Mouse (Mus musculus): ENCODE data around the gene Ltn1. TPM values are rescaled to one million over a fixed set of nuclear protein-coding genes. Genes with fewer than 3 reads are reported as not detected.

The Ltn1 gene
- 35.8 and 38.5 TPM in 2 replicates for polyA plus RNA-seq (2016; fragmentation: Nextera tagmentation; extraction: Ambion mirVana)

DNA sequence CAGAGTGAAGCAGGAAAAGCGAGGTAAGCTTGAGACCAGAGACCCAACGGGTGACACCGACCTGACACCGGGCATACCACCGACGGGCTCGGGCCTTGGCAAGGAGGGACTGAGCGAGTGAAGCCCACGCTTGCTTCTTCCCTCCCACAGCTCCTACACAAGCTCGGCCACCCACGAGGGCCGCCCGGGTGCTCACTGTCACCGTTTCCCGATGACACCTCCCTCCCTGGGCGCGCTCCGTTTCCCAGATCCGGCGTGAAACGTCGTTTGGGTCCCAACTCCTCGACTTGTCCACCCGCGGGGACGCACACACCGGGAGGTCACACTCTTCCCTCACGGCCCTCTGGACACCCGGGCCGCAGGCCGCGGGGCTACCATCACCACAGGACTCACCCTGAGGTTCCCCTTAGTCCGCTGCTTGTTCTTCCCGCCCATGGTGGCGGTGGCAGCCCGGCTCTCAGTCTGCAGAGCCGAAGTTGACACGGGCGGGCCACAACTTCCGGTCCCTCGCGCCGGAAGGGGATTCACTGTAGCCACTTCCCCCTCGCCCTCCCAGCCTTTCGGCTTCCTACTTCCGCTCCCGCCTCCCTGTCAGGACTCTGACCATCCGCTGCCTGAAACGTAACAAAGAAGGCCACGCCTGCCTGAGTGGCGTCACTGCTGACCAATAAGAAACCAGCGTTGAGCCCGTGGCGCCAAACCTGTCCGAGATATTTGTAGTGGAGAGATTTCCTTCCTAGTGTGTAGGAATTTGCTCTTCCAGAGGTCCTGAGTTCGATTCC, at the start of gene Ltn1:
Ltn1 (minus strand) TSS at position 580 of the 782 bp plus-strand sequence.
- peak; percentile 100 for ATAC-seq (ENCODE audit: low FRiP score)
- H3K36me3 ChIP-seq (replicated peaks): no peaks in the 10 kb centered on the region
- WGBS: under 1% methylated on average over 56 of the region's 56 CpGs
- no peaks in the 10 kb centered on the region for H3K27me3 ChIP-seq
- H3K4me3 ChIP-seq (replicated peaks): peak within 1 kb of the TSS; percentile 77
- 0 out of 2 replicates have a peak within 1 kb of the TSS, but pooled peaks have one; percentile 37 for H3K27ac ChIP-seq
- peak within 1 kb of the TSS; percentile 76 for H3K9ac ChIP-seq
- H3K9me3 ChIP-seq: no peaks in the 10 kb centered on the region
- H3K4me2 ChIP-seq: peak within 1 kb of the TSS; percentile 71
- H3K4me1 ChIP-seq: peaks cover 6% of the 10 kb centered on the region

DNA sequence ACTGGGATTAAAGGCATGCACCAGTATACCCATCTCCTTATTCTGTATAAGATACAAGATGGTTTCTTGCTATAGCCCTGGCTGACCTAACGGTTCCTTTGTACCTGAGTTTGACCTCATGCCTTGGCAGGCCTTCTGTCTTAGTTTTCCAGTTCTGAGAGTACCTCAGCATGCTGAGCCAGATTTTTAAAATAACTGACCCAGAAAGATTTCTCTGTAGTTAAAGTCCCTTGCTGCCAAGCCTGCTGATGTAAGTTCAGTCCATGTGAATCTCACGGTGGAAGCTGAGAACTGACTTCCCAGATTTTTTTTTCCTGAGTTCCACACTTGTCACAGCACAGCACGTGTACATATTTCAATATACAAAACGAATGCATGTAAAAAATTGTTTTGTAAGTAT, 38.2 kb upstream of the Ltn1 start:
- no peak overlapping the region for H3K4me3 ChIP-seq (replicated peaks)
- 91% methylated on average over 4 of the region's 4 CpGs for WGBS
- no peak overlapping the region for H3K4me2 ChIP-seq
- no peak overlapping the region for H3K27ac ChIP-seq
- H3K9me3 ChIP-seq: no peaks in the 10 kb centered on the region
- H3K36me3 ChIP-seq (replicated peaks): peaks cover 74% of the 10 kb centered on the region
- no peaks in the 10 kb centered on the region for H3K27me3 ChIP-seq
- H3K4me1 ChIP-seq: no peaks in the 10 kb centered on the region
- no peak for ATAC-seq (ENCODE audit: low FRiP score)
- H3K9ac ChIP-seq: no peak overlapping the region

DNA sequence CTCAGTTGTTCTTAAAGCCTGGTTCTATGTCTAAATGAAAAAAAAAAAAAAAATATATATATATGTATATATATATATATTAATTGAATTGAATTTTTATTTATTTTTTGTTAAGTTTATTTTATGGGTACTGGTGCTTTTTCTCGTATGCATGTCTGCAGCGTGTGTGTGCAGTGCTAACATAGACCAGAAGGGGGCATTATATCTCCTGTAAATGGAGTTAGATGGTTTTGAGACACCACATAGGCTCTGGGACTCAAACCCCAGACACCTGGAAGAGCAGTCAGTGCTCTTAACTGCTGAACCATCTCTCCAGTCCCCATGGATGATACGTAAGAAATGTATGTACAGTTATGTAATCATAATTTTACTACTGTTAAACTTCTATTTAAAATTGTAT, 26.3 kb upstream of the Ltn1 start:
- Histone ChIP-seq H3K9ac (no peak overlapping the region), H3K4me3 (replicated peaks) (no peak overlapping the region), H3K27me3 (no peaks in the 10 kb centered on the region), H3K36me3 (replicated peaks) (peaks cover 37% of the 10 kb centered on the region), H3K27ac (no peak overlapping the region), H3K4me1 (peaks cover 17% of the 10 kb centered on the region), H3K4me2 (no peak overlapping the region), H3K9me3 (no peaks in the 10 kb centered on the region)
- no peak for ATAC-seq (ENCODE audit: low FRiP score)
- WGBS: 97% methylated on average over 3 of the region's 3 CpGs

DNA sequence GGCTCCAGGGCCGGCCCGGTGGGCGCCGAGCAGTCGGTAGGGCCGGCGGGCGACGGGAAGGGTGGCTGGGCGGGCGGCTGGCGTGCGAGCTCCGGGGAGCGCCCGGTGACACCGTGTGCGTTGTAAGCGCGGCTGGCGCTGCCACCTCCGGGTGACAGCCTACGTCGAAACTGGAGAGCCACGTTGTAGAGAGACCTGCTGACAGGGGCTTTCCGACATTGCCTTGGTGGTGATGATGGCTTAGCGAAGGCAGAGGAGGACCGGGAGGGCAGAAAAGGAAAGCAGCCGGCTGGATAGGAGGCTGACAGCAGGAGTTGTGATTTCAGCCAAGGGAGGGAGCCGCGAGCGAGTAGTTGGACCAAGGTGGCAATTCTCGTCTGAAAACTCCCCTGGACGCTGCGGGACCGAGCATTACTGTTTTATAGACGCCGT, 22.8 kb upstream of the Ltn1 start:
- H3K27me3 ChIP-seq: 0 out of 2 replicates have a peak, but pooled peaks cover 3% of the 10 kb centered on the region
- H3K9me3 ChIP-seq: no peaks in the 10 kb centered on the region
- H3K4me3 ChIP-seq (replicated peaks): peak overlapping the region; percentile 78
- H3K4me1 ChIP-seq: peaks cover 17% of the 10 kb centered on the region
- peaks cover 12% of the 10 kb centered on the region for H3K36me3 ChIP-seq (replicated peaks)
- no peak for ATAC-seq (ENCODE audit: low FRiP score)
- 0% methylated on average over 34 of the region's 38 CpGs for WGBS
- H3K27ac ChIP-seq: peak overlapping the region; percentile 65
- H3K4me2 ChIP-seq: peak overlapping the region; percentile 86
- peak overlapping the region; percentile 88 for H3K9ac ChIP-seq

DNA sequence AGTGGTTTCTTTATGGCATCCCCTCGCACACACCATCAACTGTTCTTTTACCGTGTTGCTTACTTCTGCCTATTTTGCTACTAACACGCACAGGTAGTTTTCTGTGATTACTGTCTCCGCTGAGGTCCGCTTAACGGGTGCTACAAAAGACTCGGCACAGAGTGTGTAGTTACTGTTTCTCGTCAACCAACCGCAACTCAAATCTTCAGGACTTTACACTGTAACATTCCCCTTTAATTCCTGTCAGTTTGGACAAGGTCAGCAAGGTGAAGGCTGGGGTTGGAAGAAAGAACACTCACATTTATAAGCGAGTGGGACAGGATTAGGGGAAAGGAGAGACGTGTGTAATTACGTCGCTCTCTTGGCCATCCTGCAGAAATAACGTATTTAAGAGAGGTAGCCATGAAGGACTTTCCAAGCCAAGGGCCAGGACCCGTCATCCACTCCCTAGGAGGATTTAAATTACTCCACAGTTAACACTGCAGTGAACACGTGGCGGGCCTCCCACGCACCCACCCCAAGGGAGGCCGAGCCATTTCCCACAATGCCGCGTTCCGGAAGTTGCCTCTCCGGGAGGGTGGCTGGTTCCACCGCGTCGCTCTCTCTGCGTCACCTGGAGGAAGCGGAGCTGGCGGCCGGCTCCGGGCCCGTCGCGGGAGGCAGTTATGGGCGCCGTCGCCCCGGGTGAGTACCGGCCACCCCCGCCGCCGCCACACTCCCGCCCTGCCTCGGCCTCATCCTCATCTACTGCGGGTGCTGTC, 22.2 kb upstream of the Ltn1 start, which contains the start of gene Usp16:
Usp16 (plus strand) TSS at position 285 of the 761 bp plus-strand sequence.
- H3K4me2 ChIP-seq: peak within 1 kb of the TSS; percentile 86
- WGBS: 11% methylated on average over 37 of the region's 45 CpGs
- H3K27me3 ChIP-seq: 0 out of 2 replicates have a peak, but pooled peaks cover 3% of the 10 kb centered on the region
- H3K27ac ChIP-seq: peak within 1 kb of the TSS; percentile 65
- peak within 1 kb of the TSS; percentile 88 for H3K9ac ChIP-seq
- H3K4me1 ChIP-seq: peaks cover 17% of the 10 kb centered on the region
- H3K9me3 ChIP-seq: no peaks in the 10 kb centered on the region
- peak within 1 kb of the TSS; percentile 78 for H3K4me3 ChIP-seq (replicated peaks)
- H3K36me3 ChIP-seq (replicated peaks): peaks cover 9% of the 10 kb centered on the region; the same call in 1 of the 2 replicates
- peak; percentile 99 for ATAC-seq (ENCODE audit: low FRiP score)

DNA sequence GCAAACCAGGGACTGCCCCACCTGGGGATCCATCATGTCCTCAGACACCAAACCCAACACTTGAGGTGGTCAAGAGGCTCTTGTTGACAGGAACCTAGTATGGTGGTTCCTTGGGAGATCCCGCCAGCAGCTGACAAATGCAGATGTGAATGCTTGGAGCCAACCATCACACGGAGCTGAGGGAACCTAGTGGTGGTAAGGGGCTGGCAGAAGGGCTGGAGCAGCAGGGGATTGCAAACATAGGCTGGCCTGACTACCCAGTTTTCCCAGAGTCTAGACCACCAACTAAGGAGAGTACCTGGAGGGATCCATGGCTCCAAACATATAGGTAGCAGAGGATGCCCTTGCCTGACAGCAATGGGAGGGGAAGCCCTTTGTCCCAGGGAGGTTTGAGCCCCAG, 20.8 kb upstream of the Ltn1 start:
- Histone ChIP-seq H3K4me3 (replicated peaks) (no peak overlapping the region), H3K4me2 (no peak overlapping the region), H3K27me3 (0 out of 2 replicates have a peak, but pooled peaks cover 3% of the 10 kb centered on the region), H3K4me1 (peaks cover 17% of the 10 kb centered on the region), H3K36me3 (replicated peaks) (no peaks in the 10 kb centered on the region), H3K9me3 (no peaks in the 10 kb centered on the region), H3K27ac (no peak overlapping the region), H3K9ac (no peak overlapping the region)
- no peak for ATAC-seq (ENCODE audit: low FRiP score)
- 84% methylated on average over 2 of the region's 2 CpGs for WGBS

DNA sequence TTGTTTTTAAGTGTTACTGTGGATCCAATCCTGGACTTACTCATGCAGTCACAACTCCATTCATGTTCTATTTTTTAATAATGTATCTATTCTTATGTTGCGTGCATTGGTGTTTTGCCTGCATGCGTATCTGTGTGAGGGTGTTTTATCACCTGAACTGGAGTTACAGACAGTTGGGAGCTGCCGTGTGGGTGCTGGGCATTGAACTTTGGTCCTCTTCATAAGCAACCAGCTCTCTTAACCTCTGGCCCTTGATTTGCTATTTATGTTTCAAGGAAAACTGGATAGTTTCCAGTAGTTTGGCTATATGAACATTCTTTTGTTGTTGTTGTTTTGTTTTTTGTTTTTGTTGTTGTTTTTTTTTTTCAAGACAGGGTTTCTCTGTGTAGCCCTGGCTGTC, 13.1 kb upstream of the Ltn1 start:
- H3K27ac ChIP-seq: no peak overlapping the region
- ATAC-seq (ENCODE audit: low FRiP score): no peak
- H3K36me3 ChIP-seq (replicated peaks): no peaks in the 10 kb centered on the region
- WGBS: 91% methylated on average over 3 of the region's 3 CpGs
- no peak overlapping the region for H3K4me3 ChIP-seq (replicated peaks)
- H3K9me3 ChIP-seq: no peaks in the 10 kb centered on the region
- peaks cover 7% of the 10 kb centered on the region for H3K4me1 ChIP-seq
- no peak overlapping the region for H3K9ac ChIP-seq
- H3K4me2 ChIP-seq: no peak overlapping the region
- H3K27me3 ChIP-seq: peaks cover 6% of the 10 kb centered on the region; the same call in 1 of the 2 replicates

DNA sequence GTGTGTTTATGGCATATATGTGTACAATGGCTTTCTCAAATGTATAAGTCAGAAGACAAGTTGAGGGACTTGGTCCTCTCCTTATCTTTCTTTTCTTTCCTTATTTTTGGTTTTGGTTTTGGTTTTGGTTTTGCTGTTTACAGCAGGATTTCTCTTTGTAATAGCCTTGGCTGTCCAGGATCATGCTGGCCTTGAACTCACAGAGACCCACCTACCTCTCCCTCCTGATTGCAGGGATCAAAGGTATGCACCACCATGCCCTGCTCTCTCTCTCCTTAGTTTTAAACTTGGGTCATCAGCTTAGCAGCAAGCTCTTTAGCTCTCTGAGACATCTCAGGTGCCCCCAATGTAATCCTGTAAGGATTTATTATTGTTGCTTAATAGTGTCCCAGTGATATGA, 12.7 kb upstream of the Ltn1 start:
- H3K27ac ChIP-seq: no peak overlapping the region

DNA sequence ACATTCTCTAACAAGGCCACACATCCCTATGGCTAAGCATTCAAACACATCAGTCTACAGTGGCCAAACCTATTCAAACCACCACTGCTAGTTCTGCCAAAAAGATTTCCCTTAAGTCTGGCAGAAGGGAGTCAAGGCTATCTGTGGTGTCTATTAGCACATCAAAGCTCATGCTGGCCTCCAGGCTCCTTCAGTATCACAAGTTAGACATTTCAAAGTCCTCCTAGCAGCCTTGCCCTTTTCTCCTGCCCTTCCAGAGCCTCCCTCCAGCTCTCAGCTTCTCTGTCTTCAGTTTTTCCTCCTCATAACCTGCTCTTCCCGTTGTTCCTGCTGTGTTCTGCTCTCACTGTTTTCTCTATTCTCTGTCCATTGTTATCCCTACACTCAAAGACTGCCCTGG, 11.7 kb upstream of the Ltn1 start:
- ATAC-seq (ENCODE audit: low FRiP score): no peak
- Histone ChIP-seq H3K4me2 (no peak overlapping the region), H3K27me3 (peaks cover 6% of the 10 kb centered on the region; the same call in 1 of the 2 replicates), H3K9me3 (no peaks in the 10 kb centered on the region), H3K9ac (no peak overlapping the region), H3K36me3 (replicated peaks) (no peaks in the 10 kb centered on the region), H3K4me1 (peaks cover 12% of the 10 kb centered on the region), H3K4me3 (replicated peaks) (no peak overlapping the region), H3K27ac (no peak overlapping the region)
- 45% methylated on average over 1 of the region's 1 CpGs for WGBS

More for the DNA sequence above, 12.7 kb upstream of the Ltn1 start:
- Histone ChIP-seq H3K4me3 (replicated peaks) (no peak overlapping the region), H3K9me3 (no peaks in the 10 kb centered on the region), H3K4me2 (no peak overlapping the region), H3K27me3 (peaks cover 6% of the 10 kb centered on the region; the same call in 1 of the 2 replicates), H3K9ac (no peak overlapping the region), H3K36me3 (replicated peaks) (no peaks in the 10 kb centered on the region), H3K4me1 (peaks cover 7% of the 10 kb centered on the region)
- no peak for ATAC-seq (ENCODE audit: low FRiP score)

DNA sequence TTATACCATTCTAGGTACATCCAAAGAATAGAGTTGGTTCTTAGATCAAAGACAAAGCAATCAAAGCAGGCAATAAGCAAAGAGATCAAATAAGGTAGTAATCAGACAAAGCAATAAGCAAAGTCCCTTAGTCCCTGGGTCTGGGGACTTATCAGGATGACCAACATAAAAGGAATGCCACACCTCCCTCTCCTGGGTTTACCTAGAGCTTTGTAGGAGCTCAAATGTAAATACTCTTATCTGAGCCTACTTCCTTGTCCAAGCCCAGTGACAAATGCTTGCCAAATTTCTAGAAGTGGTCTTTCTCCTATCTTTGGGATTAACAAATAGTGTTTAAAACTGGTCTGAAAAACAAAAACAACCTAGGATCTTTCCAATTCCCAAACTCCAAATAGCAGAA, 10.8 kb upstream of the Ltn1 start:
- no peak overlapping the region for H3K4me3 ChIP-seq (replicated peaks)
- H3K4me1 ChIP-seq: peaks cover 12% of the 10 kb centered on the region
- H3K4me2 ChIP-seq: no peak overlapping the region
- no peak overlapping the region for H3K9ac ChIP-seq
- no peaks in the 10 kb centered on the region for H3K36me3 ChIP-seq (replicated peaks)
- ATAC-seq (ENCODE audit: low FRiP score): no peak
- no peak overlapping the region for H3K27ac ChIP-seq
- H3K9me3 ChIP-seq: no peaks in the 10 kb centered on the region
- peaks cover 6% of the 10 kb centered on the region; the same call in 1 of the 2 replicates for H3K27me3 ChIP-seq

DNA sequence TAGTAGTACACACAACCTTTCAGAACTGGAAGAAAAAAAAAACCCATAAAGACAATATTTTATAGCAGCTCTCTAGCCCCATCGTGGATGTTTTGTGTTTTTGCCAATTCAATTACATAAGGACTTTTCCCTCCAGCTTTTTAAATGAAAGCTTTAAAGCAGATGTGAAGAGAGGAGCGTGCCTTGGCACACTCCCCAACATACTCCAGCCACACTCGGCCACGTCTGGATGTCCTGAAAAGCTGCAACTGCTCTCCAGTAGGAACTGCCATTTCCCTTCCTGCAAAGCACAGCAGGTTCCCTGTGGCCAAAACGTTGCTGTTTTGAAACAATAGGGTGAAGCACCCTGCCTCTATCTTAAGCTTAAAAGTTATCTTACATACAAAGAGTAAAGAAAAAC, 9.9 kb upstream of the Ltn1 start:
- peaks cover 6% of the 10 kb centered on the region; the same call in 1 of the 2 replicates for H3K27me3 ChIP-seq
- H3K4me2 ChIP-seq: no peak overlapping the region
- H3K27ac ChIP-seq: no peak overlapping the region
- no peak overlapping the region for H3K4me3 ChIP-seq (replicated peaks)
- H3K9me3 ChIP-seq: no peaks in the 10 kb centered on the region
- no peak for ATAC-seq (ENCODE audit: low FRiP score)
- no peak overlapping the region for H3K9ac ChIP-seq
- H3K36me3 ChIP-seq (replicated peaks): no peaks in the 10 kb centered on the region
- peaks cover 12% of the 10 kb centered on the region for H3K4me1 ChIP-seq
- 66% methylated on average over 5 of the region's 5 CpGs for WGBS

DNA sequence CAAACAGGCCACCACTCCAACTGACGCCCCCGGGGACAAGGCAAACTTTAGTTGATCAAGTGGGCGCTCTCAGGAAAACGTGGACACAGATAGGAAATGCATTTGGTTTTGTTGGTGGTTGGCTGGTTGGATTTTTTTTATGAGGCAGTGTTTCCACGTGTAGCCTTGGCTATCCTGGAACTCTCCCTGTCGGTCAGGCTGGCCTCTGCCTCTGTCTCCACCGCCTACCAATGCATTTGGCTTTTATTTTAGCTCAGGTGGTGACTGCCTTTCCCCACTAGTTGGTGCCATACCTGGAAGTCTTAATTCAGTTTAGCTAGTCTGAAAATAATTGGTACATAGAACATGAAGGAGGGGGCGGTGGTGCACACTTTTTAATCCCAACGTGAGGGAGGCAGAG, 8.7 kb upstream of the Ltn1 start:
- Histone ChIP-seq H3K4me2 (peak overlapping the region; percentile 78), H3K36me3 (replicated peaks) (no peaks in the 10 kb centered on the region), H3K9me3 (no peaks in the 10 kb centered on the region), H3K9ac (peak overlapping the region; percentile 74), H3K27ac (no peak overlapping the region), H3K4me3 (replicated peaks) (peak overlapping the region; percentile 82), H3K4me1 (peaks cover 12% of the 10 kb centered on the region), H3K27me3 (peaks cover 6% of the 10 kb centered on the region; the same call in 1 of the 2 replicates)
- WGBS: 26% methylated on average over 9 of the region's 9 CpGs
- no peak for ATAC-seq (ENCODE audit: low FRiP score)

Measured in forebrain, embryonic 12.5 days (tissue).